Mouse (Mus musculus) liver, embryonic 14.5 days (tissue): ENCODE results near the gene Gstp3. TPM values are rescaled to one million over a fixed set of nuclear protein-coding genes. Genes with fewer than 3 reads are reported as not detected.
"Not testable (repeated sequence)": the region's sequence is repeated elsewhere in the genome, so short reads cannot be mapped to it uniquely, and the experiment has no call there.

Experiments used
- ATAC-seq: fragments of 200-750 bp; cut with Nextera tagmentation; 2 replicates; pipeline ENCODE4 v1.8.0; 2017; ENCODE audit warnings: moderate number of reproducible peaks, mild to moderate bottlenecking, moderate library complexity; ENCODE audit not compliant: insufficient read depth
- DNase-seq, 3 experiments: peaks; one replicate each; pipeline ENCODE4 v3.0.0-alpha.2; 2012 to 2013; ENCODE audit warnings: low read depth in 3 of 3, low spot score in 3 of 3
- H3K27ac ChIP-seq: fragments of 300-500 bp; sonication (generic); 2 replicates; pipeline ENCODE4 v1.5.1; 2014; ENCODE audit warnings: moderate library complexity, mild to moderate bottlenecking, control low read depth, inconsistent platforms
- H3K27me3 ChIP-seq: fragments of 300-500 bp; sonication (generic); 2 replicates; pipeline ENCODE4 v1.6.1; 2014; ENCODE audit warnings: mild to moderate bottlenecking, low read length, moderate library complexity; ENCODE audit not compliant: control insufficient read depth, insufficient read depth
- H3K36me3 ChIP-seq: fragments of 300-500 bp; sonication (generic); replicated peaks from 2 replicates; pipeline ENCODE4 v1.6.1; 2014; ENCODE audit warnings: low read depth; ENCODE audit not compliant: control insufficient read depth, insufficient read depth
- H3K4me1 ChIP-seq, 2 experiments: fragments of 200-500 bp in 1 of 2; fragments of 300-500 bp in 1 of 2; sonication (generic) in 1 of 2; replicated peaks; 2 replicates each; pipeline ENCODE4 v1.6.1; 2012 to 2014; ENCODE audit warnings: antibody characterized with exemption in 1 of 2, inconsistent platforms in 1 of 2, low read length in 1 of 2; ENCODE audit not compliant: control insufficient read depth in 2 of 2, insufficient read depth in 2 of 2
- H3K4me2 ChIP-seq: fragments of 300-500 bp; sonication (generic); 2 replicates; pipeline ENCODE4 v1.6.1; 2014; ENCODE audit warnings: low read depth, mild to moderate bottlenecking, control low read depth, moderate library complexity
- H3K4me3 ChIP-seq, 2 experiments: fragments of 200-500 bp in 1 of 2; fragments of 300-500 bp in 1 of 2; sonication (generic) in 1 of 2; 2 replicates each; pipeline ENCODE4 v1.5.1; 2012 to 2014; ENCODE audit warnings: low read depth in 2 of 2, low read length in 2 of 2, mild to moderate bottlenecking in 2 of 2, control low read depth in 1 of 2, inconsistent platforms in 1 of 2, moderate library complexity in 1 of 2; ENCODE audit not compliant: insufficient read depth in 1 of 2
- H3K9ac ChIP-seq: fragments of 300-500 bp; sonication (generic); replicated peaks from 2 replicates; pipeline ENCODE4 v1.6.1; 2014; ENCODE audit warnings: mild to moderate bottlenecking, control low read depth, moderate library complexity
- H3K9me3 ChIP-seq: fragments of 300-500 bp; sonication (generic); 2 replicates; pipeline ENCODE4 v1.6.1; 2016; ENCODE audit warnings: low read length, mixed read lengths; ENCODE audit not compliant: control insufficient read depth
- CTCF ChIP-seq: IDR thresholded peaks from 2 replicates; pipeline ENCODE4 v1.5.1; 2016; ENCODE audit warnings: antibody characterized with exemption, low read depth, control low read depth
- EP300 ChIP-seq: IDR thresholded peaks from 2 replicates; pipeline ENCODE4 v1.6.1; 2016; ENCODE audit warnings: antibody characterized with exemption, low read depth
- WGBS: fragments of 180-500 bp; shearing (Covaris S2); extraction: QIAGEN DNeasy Blood & Tissue Kit; methylation state at CpG from one replicate; pipeline ENCODE4 v1.1.7; 2014; ENCODE audit not compliant: insufficient replicate concordance; 5-methylcytosine and 5-hydroxymethylcytosine counted together
- polyA plus RNA-seq, 2 experiments: library from polyadenylated mRNA; depleted of rRNA in 1 of 2; stranded (reverse) in 1 of 2; unstranded in 1 of 2; fragments of >200 nt; fragmentation: Nextera tagmentation in 1 of 2; extraction: Ambion mirVana in 1 of 2; gene quantifications; 2 replicates each; pipeline versions ENCODE4 v1.2.1 to v1.2.3; 2012 to 2014

The Gstp3 gene
- polyA plus RNA-seq, 2 experiments, result 69.6 to 78.5 TPM

DNA sequence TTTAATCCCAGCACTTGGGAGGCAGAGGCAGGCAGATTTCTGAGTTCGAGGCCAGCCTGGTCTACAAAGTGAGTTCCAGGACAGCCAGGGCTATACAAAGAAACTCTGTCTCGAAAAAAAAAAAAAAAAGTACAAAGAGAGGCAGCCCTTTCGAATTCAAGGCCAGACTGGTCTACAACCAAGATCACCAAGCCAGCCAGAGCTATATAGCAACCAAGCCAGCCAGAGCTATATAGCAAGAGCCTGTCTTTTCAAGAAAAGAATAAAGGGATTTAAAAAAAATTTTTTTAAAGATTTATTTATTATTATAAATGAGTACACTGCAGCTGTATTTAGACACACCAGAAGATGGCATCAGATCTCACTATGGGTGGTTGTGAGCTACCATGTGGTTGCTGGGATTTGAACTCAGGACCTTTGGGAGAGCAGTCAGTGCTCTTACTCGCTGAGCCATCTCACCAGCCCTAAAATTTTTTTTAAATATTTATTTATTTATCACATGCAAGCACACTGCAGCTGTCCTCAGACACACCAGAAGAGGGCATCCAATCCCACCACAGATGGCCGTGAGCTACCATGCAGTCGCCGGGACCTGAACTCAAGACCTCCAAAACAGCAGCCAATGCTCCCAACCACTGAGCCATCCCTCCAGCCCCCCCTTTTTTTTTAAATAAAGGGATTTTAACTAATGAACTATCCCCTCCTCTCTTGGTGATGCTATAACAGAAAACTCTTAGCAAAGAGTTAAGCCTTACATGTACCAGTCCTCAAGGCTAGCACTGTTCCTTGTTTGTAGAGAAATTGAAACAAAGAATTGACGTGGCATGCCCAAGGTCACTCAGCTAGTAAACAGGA is 902 bp upstream of the Gstp3 start:
- not testable (repeated sequence) for H3K36me3 ChIP-seq, H3K9ac ChIP-seq, H3K9me3 ChIP-seq, H3K27me3 ChIP-seq, H3K4me3 ChIP-seq, DNase-seq, ATAC-seq
- Histone ChIP-seq H3K4me1 (peaks cover 24 to 34% of the 10 kb centered on the region in 2 experiments), H3K4me2 (peak overlapping the region; percentile 80; the same call in 1 of the 2 replicates), H3K27ac (peak overlapping the region; percentile 86; the same call in 1 of the 2 replicates)
- WGBS, result 78% methylated on average over 8 of the region's 8 CpGs
- TF ChIP-seq CTCF, result 0 out of 2 replicates have a peak, but pooled peaks have one; percentile 9

GRCm38 (mm10) chr19:4058581-4058980 is 788 bp downstream of the Gstp3 start:
- DNase-seq (no peak), ATAC-seq (no peak)
- H3K27me3 ChIP-seq, result no peaks in the 10 kb centered on the region
- peak overlapping the region; percentile 68 for H3K9ac ChIP-seq
- H3K4me2 ChIP-seq, result peak overlapping the region; percentile 80
- no peaks in the 10 kb centered on the region for H3K9me3 ChIP-seq
- TF ChIP-seq EP300, result no peak
- no peak for TF ChIP-seq CTCF
- peak overlapping the region; percentile 48 to 52; a peak in 3 of 4 replicates for H3K4me3 ChIP-seq
- 87% methylated on average over 5 of the region's 5 CpGs for WGBS
- H3K36me3 ChIP-seq, result no peaks in the 10 kb centered on the region
- H3K4me1 ChIP-seq, result peaks cover 24 to 34% of the 10 kb centered on the region in 2 experiments
- peak overlapping the region; percentile 86 for H3K27ac ChIP-seq

DNA sequence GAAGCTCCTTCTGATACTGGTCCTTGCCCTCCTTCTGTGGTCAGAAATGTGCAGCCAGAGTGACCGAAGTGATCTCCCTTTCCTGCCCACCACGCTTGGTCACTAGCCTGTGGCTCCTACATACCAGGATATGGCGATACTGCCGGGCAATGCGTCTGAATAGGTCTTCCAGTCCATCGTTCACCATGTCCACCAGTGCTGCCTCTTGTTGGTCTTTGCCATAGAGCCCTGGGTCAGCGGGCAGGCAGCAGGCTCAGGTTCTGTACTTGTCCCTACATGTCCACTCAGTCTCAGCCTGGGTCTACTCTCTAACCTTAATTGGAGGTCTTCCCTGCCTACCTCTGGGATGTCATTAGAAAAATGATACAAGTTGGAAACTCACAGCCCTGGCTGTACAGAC is 1.4 kb downstream of the Gstp3 start:
- Histone ChIP-seq H3K27me3 (no peaks in the 10 kb centered on the region), H3K4me3 (no peak overlapping the region), H3K9me3 (no peaks in the 10 kb centered on the region), H3K4me1 (peaks cover 24 to 34% of the 10 kb centered on the region in 2 experiments), H3K27ac (peak overlapping the region; percentile 31; the same call in 1 of the 2 replicates), H3K36me3 (no peaks in the 10 kb centered on the region), H3K9ac (no peak overlapping the region), H3K4me2 (0 out of 2 replicates have a peak overlapping the region, but pooled peaks have one; percentile 15)
- no peak for DNase-seq
- no peak for ATAC-seq
- 87% methylated on average over 7 of the region's 7 CpGs for WGBS
- TF ChIP-seq CTCF (no peak), EP300 (no peak)

- no peak for ATAC-seq
- no peaks in the 10 kb centered on the region for H3K27me3 ChIP-seq
- no peak overlapping the region for H3K4me3 ChIP-seq
- H3K4me1 ChIP-seq, result peaks cover 24 to 34% of the 10 kb centered on the region in 2 experiments
- H3K4me2 ChIP-seq, result no peak overlapping the region
- TF ChIP-seq EP300, result no peak
- TF ChIP-seq CTCF, result no peak
- H3K27ac ChIP-seq, result no peak overlapping the region
- no peaks in the 10 kb centered on the region for H3K9me3 ChIP-seq
- no peak for DNase-seq
- no peaks in the 10 kb centered on the region for H3K36me3 ChIP-seq
- no peak overlapping the region for H3K9ac ChIP-seq
- WGBS, result 78% methylated on average over 13 of the region's 13 CpGs
These were observed 2.0 kb downstream of the Gstp3 start for GRCm38 (mm10) chr19:4057389-4057788.

DNA sequence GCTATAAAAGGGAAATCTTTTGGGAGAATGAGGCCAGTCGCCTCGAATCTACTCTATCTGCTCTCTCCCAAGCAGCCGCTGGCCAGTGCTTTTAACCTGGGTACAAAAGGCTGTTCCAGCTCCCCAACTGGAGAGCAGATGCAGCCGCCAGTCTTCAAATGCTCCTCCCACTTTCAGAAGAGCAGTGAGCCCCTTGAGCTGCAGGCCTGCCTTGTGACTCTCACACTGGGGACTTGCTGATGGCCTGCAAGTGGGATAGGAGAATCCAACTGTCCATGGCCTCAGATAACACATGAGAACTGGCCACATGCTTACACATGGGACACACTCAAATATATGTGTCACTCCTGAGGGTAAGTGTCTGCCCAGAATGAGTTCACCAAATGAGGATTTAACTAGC is 2.6 kb downstream of the Gstp3 start:
- Histone ChIP-seq H3K4me1 (peaks cover 24 to 36% of the 10 kb centered on the region in 2 experiments), H3K9me3 (no peaks in the 10 kb centered on the region), H3K36me3 (no peaks in the 10 kb centered on the region), H3K27ac (no peak overlapping the region), H3K9ac (no peak overlapping the region), H3K4me3 (no peak overlapping the region), H3K4me2 (no peak overlapping the region), H3K27me3 (no peaks in the 10 kb centered on the region)
- TF ChIP-seq EP300 (no peak), CTCF (no peak)
- 49% methylated on average over 4 of the region's 4 CpGs for WGBS
- DNase-seq, result no peak
- ATAC-seq, result no peak
